Mouse (Mus musculus) cerebellum, adult (tissue): ENCODE data around the gene Mtln.

Source experiments
- ATAC-seq: cut with Nextera tagmentation; 2 replicates; pipeline ENCODE4 v1.9.2; 2017; ENCODE audit warnings: mild to moderate bottlenecking, moderate library complexity, mixed read lengths; ENCODE audit not compliant: insufficient number of reproducible peaks, low FRiP score, low TSS enrichment

Mtln gene

DNA sequence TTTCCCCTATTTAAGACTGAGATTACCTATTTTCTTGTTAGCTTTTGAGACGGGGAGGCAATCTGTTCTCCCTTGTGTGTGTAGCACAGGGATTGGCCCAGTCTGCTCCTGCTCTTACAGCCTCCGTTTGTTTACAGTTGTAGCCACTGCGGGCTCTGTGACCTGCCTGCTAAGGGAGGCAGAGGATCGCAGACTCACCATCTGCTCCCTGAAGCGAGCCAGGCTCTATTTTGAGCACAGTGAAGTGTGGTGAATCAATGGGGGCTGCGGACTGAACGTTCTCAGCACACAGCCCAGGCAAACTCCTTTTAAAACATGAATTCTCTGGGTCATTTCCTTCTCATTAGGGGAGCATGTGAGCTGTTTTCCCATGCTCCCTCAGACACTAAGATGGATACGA is 35.1 kb downstream of the Mtln start:
- peak; percentile 98 for ATAC-seq

GRCm38 (mm10) chr2:127754113-127754512 is 38.2 kb downstream of the Mtln start:
- ATAC-seq, result no peak

GRCm38 (mm10) chr2:127751849-127752610 is 40.3 kb downstream of the Mtln start:
- no peak for ATAC-seq

DNA sequence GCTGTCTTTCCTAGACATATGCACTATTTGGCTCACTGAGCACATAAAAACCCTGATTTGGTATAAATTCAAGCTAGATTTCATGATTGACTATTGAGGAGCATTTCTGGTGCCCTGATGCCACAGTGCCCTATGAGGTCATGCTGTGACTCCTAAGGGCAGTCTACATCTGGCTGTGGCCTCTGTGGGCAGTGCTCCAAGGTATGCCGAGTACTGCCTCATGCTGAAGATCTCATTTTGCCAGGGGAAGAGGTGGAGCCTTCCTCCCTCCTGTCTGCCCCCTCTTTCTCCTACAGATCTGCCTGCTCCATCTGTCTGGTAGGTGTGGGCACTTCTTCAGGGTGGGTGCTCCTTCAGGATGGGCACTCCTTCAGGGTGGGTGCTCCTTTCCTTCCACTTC is 42.9 kb downstream of the Mtln start:
- no peak for ATAC-seq

GRCm38 (mm10) chr2:127748316-127748715 is 44.0 kb downstream of the Mtln start:
- no peak for ATAC-seq

GRCm38 (mm10) chr2:127742637-127743036 is 49.7 kb downstream of the Mtln start:
- no peak for ATAC-seq
